Mouse (Mus musculus) brown adipose tissue, adult 24 weeks (tissue): ENCODE data around the gene Ank3. TPM values are rescaled to one million over a fixed set of nuclear protein-coding genes. Genes with fewer than 3 reads are reported as not detected.

Source experiments
- H3K27ac ChIP-seq: fragments of 200-500 bp; replicated peaks from 2 replicates; pipeline ENCODE4 v1.5.1; 2012; ENCODE audit warnings: low read depth, mild to moderate bottlenecking, low read length
- H3K4me1 ChIP-seq: fragments of 200-500 bp; 2 replicates; pipeline ENCODE4 v1.6.1; 2012; ENCODE audit warnings: low read length, mixed read lengths; ENCODE audit not compliant: control insufficient read depth, insufficient read depth, insufficient read length
- H3K4me3 ChIP-seq: fragments of 200-500 bp; 2 replicates; pipeline ENCODE4 v1.5.1; 2012; ENCODE audit warnings: low read depth, mild to moderate bottlenecking, low read length, moderate library complexity; ENCODE audit not compliant: insufficient read depth
- polyA plus RNA-seq: library from polyadenylated mRNA; stranded (reverse); fragments of >200 nt; gene quantifications from 2 replicates; pipeline ENCODE4 v1.2.4, GENCODE M21; 2012; ENCODE audit not compliant: missing spikeins, insufficient read depth, insufficient read length

Ank3 gene
- polyA plus RNA-seq, 1 experiment = 6.5 TPM

GRCm38 (mm10) chr10:69445951-69446350 lies 47.4 kb downstream of the Ank3 start:
- no peaks in the 10 kb centered on the region for H3K4me1 ChIP-seq
- no peak overlapping the region for H3K27ac ChIP-seq
- no peak overlapping the region for H3K4me3 ChIP-seq

GRCm38 (mm10) chr10:69446566-69446965 lies 48.0 kb downstream of the Ank3 start:
- Histone ChIP-seq H3K4me3 (no peak overlapping the region), H3K4me1 (no peaks in the 10 kb centered on the region), H3K27ac (no peak overlapping the region)

GRCm38 (mm10) chr10:69447308-69447707 lies 48.7 kb downstream of the Ank3 start:
- H3K4me1 ChIP-seq = no peaks in the 10 kb centered on the region
- H3K4me3 ChIP-seq = no peak overlapping the region
- no peak overlapping the region for H3K27ac ChIP-seq

- no peaks in the 10 kb centered on the region for H3K4me1 ChIP-seq
- no peak overlapping the region for H3K27ac ChIP-seq
- no peak overlapping the region for H3K4me3 ChIP-seq
These were observed 49.6 kb downstream of the Ank3 start for GRCm38 (mm10) chr10:69448174-69448573.

GRCm38 (mm10) chr10:69451006-69451405 lies 52.4 kb downstream of the Ank3 start:
- H3K27ac ChIP-seq = no peak overlapping the region
- H3K4me1 ChIP-seq = no peaks in the 10 kb centered on the region
- H3K4me3 ChIP-seq = no peak overlapping the region

GRCm38 (mm10) chr10:69452180-69452977 lies 53.8 kb downstream of the Ank3 start:
- H3K4me3 ChIP-seq = no peak overlapping the region
- no peak overlapping the region for H3K27ac ChIP-seq
- H3K4me1 ChIP-seq = no peaks in the 10 kb centered on the region

GRCm38 (mm10) chr10:69453531-69453930 lies 55.0 kb downstream of the Ank3 start:
- H3K4me3 ChIP-seq = no peak overlapping the region
- no peak overlapping the region for H3K27ac ChIP-seq
- H3K4me1 ChIP-seq = no peaks in the 10 kb centered on the region

GRCm38 (mm10) chr10:69454480-69454879 lies 55.9 kb downstream of the Ank3 start:
- no peak overlapping the region for H3K4me3 ChIP-seq

GRCm38 (mm10) chr10:69464826-69465225 lies 66.3 kb downstream of the Ank3 start:
- Histone ChIP-seq H3K27ac (no peak overlapping the region), H3K4me1 (no peaks in the 10 kb centered on the region; the same call in 1 of the 2 replicates), H3K4me3 (no peak overlapping the region)

More at GRCm38 (mm10) chr10:69454480-69454879, 55.9 kb downstream of the Ank3 start:
- Histone ChIP-seq H3K4me1 (no peaks in the 10 kb centered on the region), H3K27ac (no peak overlapping the region)

- Histone ChIP-seq H3K4me3 (no peak overlapping the region), H3K4me1 (no peaks in the 10 kb centered on the region; the same call in 1 of the 2 replicates), H3K27ac (no peak overlapping the region)
These were observed 67.1 kb downstream of the Ank3 start for GRCm38 (mm10) chr10:69465558-69466200.

- Histone ChIP-seq H3K4me1 (no peaks in the 10 kb centered on the region; the same call in 1 of the 2 replicates), H3K4me3 (no peak overlapping the region), H3K27ac (no peak overlapping the region)
These were observed 67.6 kb downstream of the Ank3 start for GRCm38 (mm10) chr10:69466201-69466585.

GRCm38 (mm10) chr10:69466586-69466985 lies 68.0 kb downstream of the Ank3 start:
- Histone ChIP-seq H3K27ac (no peak overlapping the region), H3K4me3 (no peak overlapping the region), H3K4me1 (no peaks in the 10 kb centered on the region; the same call in 1 of the 2 replicates)

DNA sequence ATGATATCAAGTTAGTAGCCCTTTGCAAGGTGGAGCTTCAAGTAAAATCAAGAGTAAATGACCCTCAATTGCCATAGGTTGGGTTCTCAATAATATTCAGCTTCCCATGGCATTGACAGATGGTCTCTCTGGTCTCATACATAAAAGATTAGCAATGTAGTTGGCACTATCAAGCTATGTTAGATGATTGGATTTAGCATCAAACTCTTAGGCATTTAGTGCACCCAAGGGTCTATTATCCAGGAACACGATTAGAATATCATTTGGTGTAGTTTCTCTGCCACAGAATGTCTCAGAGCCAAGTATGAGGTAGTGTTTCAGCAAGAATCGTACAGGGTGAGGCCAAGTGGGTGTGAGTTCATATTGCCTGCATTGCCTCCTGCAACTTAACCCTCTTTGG lies 68.6 kb downstream of the Ank3 start:
- Histone ChIP-seq H3K27ac (no peak overlapping the region), H3K4me1 (no peaks in the 10 kb centered on the region; the same call in 1 of the 2 replicates), H3K4me3 (no peak overlapping the region)

- no peak overlapping the region for H3K27ac ChIP-seq
- no peaks in the 10 kb centered on the region for H3K4me1 ChIP-seq
- no peak overlapping the region for H3K4me3 ChIP-seq
These were observed 73.3 kb downstream of the Ank3 start for GRCm38 (mm10) chr10:69471841-69472240.

- no peaks in the 10 kb centered on the region for H3K4me1 ChIP-seq
These were observed 78.3 kb downstream of the Ank3 start for GRCm38 (mm10) chr10:69476871-69477270.

GRCm38 (mm10) chr10:69477656-69478055 lies 79.1 kb downstream of the Ank3 start:
- no peaks in the 10 kb centered on the region for H3K4me1 ChIP-seq

More at GRCm38 (mm10) chr10:69476871-69477270, 78.3 kb downstream of the Ank3 start:
- H3K4me3 ChIP-seq = no peak overlapping the region
- H3K27ac ChIP-seq = no peak overlapping the region

More at GRCm38 (mm10) chr10:69477656-69478055, 79.1 kb downstream of the Ank3 start:
- Histone ChIP-seq H3K27ac (no peak overlapping the region), H3K4me3 (no peak overlapping the region)
